Mouse (Mus musculus) frontal cortex, adult 2 months (tissue): ENCODE measurements around the gene Tmem238l. TPM values are rescaled to one million over a fixed set of nuclear protein-coding genes. Genes with fewer than 3 reads are reported as not detected.

Experiments used
- polyA plus RNA-seq: library from polyadenylated mRNA; depleted of rRNA; stranded (reverse); fragments of >200 nt; gene quantifications from 2 replicates; pipeline ENCODE4 v1.2.3, GENCODE M21; 2012; rRNA removed

Tmem238l gene
- polyA plus RNA-seq, 1 experiment, result not detected

Other genes with a start within 250 kb of the Tmem238l start
- gene Pirt, start 44.7 kb upstream of the Tmem238l start, polyA plus RNA-seq, result 0.15 and 0.18 TPM in 2 replicates
- gene Tmem220, start 68.5 kb downstream of the Tmem238l start, polyA plus RNA-seq, result 0.74 and 0.97 TPM in 2 replicates
- 22.2 and 24.9 TPM in 2 replicates for gene Adprm, start 96.0 kb downstream of the Tmem238l start, polyA plus RNA-seq
- 6.2 and 7.4 TPM in 2 replicates for gene Sco1, start 96.0 kb downstream of the Tmem238l start, polyA plus RNA-seq
- gene Myh3, start 121.7 kb downstream of the Tmem238l start, polyA plus RNA-seq, result 0.84 and 0.92 TPM in 2 replicates
- gene Myh2, start 214.4 kb downstream of the Tmem238l start, polyA plus RNA-seq, result 0.19 and 0.38 TPM in 2 replicates
- 0.12 and 0.32 TPM in 2 replicates for gene Myh1, start 243.4 kb downstream of the Tmem238l start, polyA plus RNA-seq